Comparison of ENCODE assay signal across 19 mouse cellular contexts in genomic region chr10:9014810-9015505, GRCm38 (mm10).
DNase-seq lines count a peak whose midpoint lies in the region; ATAC-seq and TF ChIP-seq lines count a peak whose summit lies in the region.
"Had no signal": no experiment of that assay in that cellular context is flagged by ENCODE, and none has a peak within 500 bp of the region (broad histone marks: within the 10 kb centered on the region; RNA-seq: fewer than 3 reads in every experiment).

No protein-coding gene starts in this region.

- WGBS in intestine, embryonic 14.5 days = 44% methylated on average over 11 of the region's 11 CpGs
- WGBS in intestine, postnatal 0 days = 55% methylated on average over 11 of the region's 11 CpGs
- WGBS in forebrain, postnatal 0 days = 58% methylated on average over 11 of the region's 11 CpGs
- 46% methylated on average over 11 of the region's 11 CpGs for WGBS in stomach, embryonic 16.5 days
- WGBS in kidney, embryonic 14.5 days = 78% methylated on average over 11 of the region's 11 CpGs

- no peak overlapping the region for H3K4me2 ChIP-seq in intestine, embryonic 14.5 days (ENCODE audit: low read length)
- H3K4me2 ChIP-seq in intestine, postnatal 0 days (replicated peaks; ENCODE audit: low read depth) = no peak overlapping the region
- H3K4me2 ChIP-seq in forebrain, postnatal 0 days (ENCODE audit: low read depth) = no peak overlapping the region
- H3K4me2 ChIP-seq in stomach, embryonic 16.5 days (ENCODE audit: low read depth, low read length) = no peak overlapping the region
- no peak overlapping the region for H3K4me2 ChIP-seq in kidney, embryonic 14.5 days (replicated peaks; ENCODE audit: low read depth, low read length)
- H3K4me2 ChIP-seq: hindbrain, embryonic 15.5 days; liver, embryonic 13.5 days; midbrain, embryonic 11.5 days had no signal

- no peak overlapping the region for H3K4me3 ChIP-seq in intestine, embryonic 14.5 days (ENCODE audit: low read depth, low read length)
- no peak overlapping the region for H3K4me3 ChIP-seq in intestine, postnatal 0 days (ENCODE audit: low read depth, low read length)
- H3K4me3 ChIP-seq in forebrain, postnatal 0 days (ENCODE audit: low read depth, low read length) = no peak overlapping the region
- H3K4me3 ChIP-seq in stomach, embryonic 16.5 days (replicated peaks; ENCODE audit: low read length) = no peak overlapping the region
- H3K4me3 ChIP-seq in kidney, embryonic 14.5 days (ENCODE audit: low read length) = no peak overlapping the region
- H3K4me3 ChIP-seq: erythroblast, embryonic 14.5 days; hindbrain, embryonic 15.5 days; limb, embryonic 10.5 days; liver, embryonic 13.5 days had no signal

- 0 out of 2 replicates have a peak, but pooled peaks have one; percentile 58 for ATAC-seq in intestine, embryonic 14.5 days (replicated peaks; ENCODE audit: low FRiP score, low TSS enrichment, low read depth)
- no peak for ATAC-seq in intestine, postnatal 0 days
- peak; percentile 61 for ATAC-seq in forebrain, postnatal 0 days
- peak; percentile 46; the same call in 1 of the 2 replicates for ATAC-seq in stomach, embryonic 16.5 days (ENCODE audit: insufficient read depth, low FRiP score)
- no peak for ATAC-seq in kidney, embryonic 14.5 days (ENCODE audit: low FRiP score, low TSS enrichment)
- ATAC-seq: CD4-positive, CD25-positive, alpha-beta regulatory T cell, adult 4 months had no signal

- H3K36me3 ChIP-seq in intestine, embryonic 14.5 days (ENCODE audit: control insufficient read depth, insufficient read depth, low read length) = no peaks in the 10 kb centered on the region
- H3K36me3 ChIP-seq in intestine, postnatal 0 days (ENCODE audit: control insufficient read depth, insufficient read depth) = no peaks in the 10 kb centered on the region
- H3K36me3 ChIP-seq in forebrain, postnatal 0 days (ENCODE audit: insufficient read depth) = no peaks in the 10 kb centered on the region
- no peaks in the 10 kb centered on the region for H3K36me3 ChIP-seq in stomach, embryonic 16.5 days (ENCODE audit: control insufficient read depth, insufficient read depth, low read length)
- H3K36me3 ChIP-seq in kidney, embryonic 14.5 days (ENCODE audit: control insufficient read depth, insufficient read depth, low read length) = no peaks in the 10 kb centered on the region
- H3K36me3 ChIP-seq: hindbrain, embryonic 15.5 days; limb, embryonic 10.5 days; liver, embryonic 13.5 days had no signal

- no peak for TF ChIP-seq CTCF in intestine, postnatal 0 days (IDR thresholded peaks at IDR 0.05; ENCODE audit: low read depth)
- TF ChIP-seq CTCF in forebrain, postnatal 0 days (IDR thresholded peaks at IDR 0.05; ENCODE audit: low read depth) = no peak

- H3K9ac ChIP-seq in intestine, embryonic 14.5 days (ENCODE audit: low read length) = no peak overlapping the region
- no peak overlapping the region for H3K9ac ChIP-seq in intestine, postnatal 0 days (ENCODE audit: low read depth, low read length)
- no peak overlapping the region for H3K9ac ChIP-seq in forebrain, postnatal 0 days
- no peak overlapping the region for H3K9ac ChIP-seq in stomach, embryonic 16.5 days (ENCODE audit: low read length)
- no peak overlapping the region for H3K9ac ChIP-seq in kidney, embryonic 14.5 days (ENCODE audit: low read depth, low read length)
- H3K9ac ChIP-seq: hindbrain, embryonic 15.5 days; liver, embryonic 13.5 days had no signal

- H3K4me1 ChIP-seq in intestine, embryonic 14.5 days (replicated peaks; ENCODE audit: control insufficient read depth, insufficient read depth, low read length) = peaks cover 15% of the 10 kb centered on the region
- H3K4me1 ChIP-seq in intestine, postnatal 0 days (replicated peaks; ENCODE audit: control insufficient read depth, insufficient read depth, low read length) = no peaks in the 10 kb centered on the region
- H3K4me1 ChIP-seq in forebrain, postnatal 0 days (ENCODE audit: insufficient read depth) = no peaks in the 10 kb centered on the region
- H3K4me1 ChIP-seq in stomach, embryonic 16.5 days (ENCODE audit: control insufficient read depth, insufficient read depth, low read length) = peaks cover 6% of the 10 kb centered on the region
- H3K4me1 ChIP-seq in kidney, embryonic 14.5 days (ENCODE audit: control insufficient read depth, insufficient read depth, low read length) = no peaks in the 10 kb centered on the region
- H3K4me1 ChIP-seq: limb, embryonic 10.5 days; liver, embryonic 13.5 days had no signal

- no peaks in the 10 kb centered on the region for H3K27me3 ChIP-seq in intestine, embryonic 14.5 days (replicated peaks; ENCODE audit: control insufficient read depth, insufficient read depth, low read length)
- no peaks in the 10 kb centered on the region for H3K27me3 ChIP-seq in intestine, postnatal 0 days (replicated peaks; ENCODE audit: control insufficient read depth, insufficient read depth, low read length)
- H3K27me3 ChIP-seq in forebrain, postnatal 0 days (ENCODE audit: insufficient read depth, low read length) = no peaks in the 10 kb centered on the region
- H3K27me3 ChIP-seq in stomach, embryonic 16.5 days (ENCODE audit: control insufficient read depth, insufficient read depth, low read length) = no peaks in the 10 kb centered on the region
- no peaks in the 10 kb centered on the region for H3K27me3 ChIP-seq in kidney, embryonic 14.5 days (ENCODE audit: control insufficient read depth, insufficient read depth, low read length)
- H3K27me3 ChIP-seq: hindbrain, embryonic 15.5 days; liver, embryonic 13.5 days had no signal

- peak overlapping the region; percentile 84 for H3K27ac ChIP-seq in intestine, embryonic 14.5 days (ENCODE audit: low read depth)
- no peak overlapping the region for H3K27ac ChIP-seq in intestine, postnatal 0 days (ENCODE audit: low read depth, low read length)
- H3K27ac ChIP-seq in forebrain, postnatal 0 days (ENCODE audit: low read depth, low read length) = no peak overlapping the region
- H3K27ac ChIP-seq in stomach, embryonic 16.5 days (ENCODE audit: low read length) = peak overlapping the region; percentile 73
- no peak overlapping the region for H3K27ac ChIP-seq in kidney, embryonic 14.5 days (ENCODE audit: low read depth, low read length)
- H3K27ac ChIP-seq: hindbrain, embryonic 15.5 days; limb, embryonic 10.5 days; liver, embryonic 13.5 days had no signal

- peak; percentile 39 for DNase-seq in intestine, embryonic 14.5 days (ENCODE audit: low spot score)
- DNase-seq in right cerebral cortex, adult 18-20 months = peak; percentile 18
- no peak for DNase-seq in right cerebral cortex, postnatal 10 days (ENCODE audit: low spot score in 2 of 2)
- DNase-seq in forebrain, postnatal 0 days = peak; percentile 43
- no peak for DNase-seq in thymus, adult 18-20 months
- DNase-seq: adrenal gland, adult 8-10 months; cerebellum, adult 9-10 months; embryo, embryonic 11 days; liver, embryonic 13.5 days; right cerebral cortex, postnatal 4 days; thymus, postnatal 36 days had no signal

- no peaks in the 10 kb centered on the region for H3K9me3 ChIP-seq in intestine, embryonic 14.5 days (ENCODE audit: control insufficient read depth, low read length)
- H3K9me3 ChIP-seq in intestine, postnatal 0 days (ENCODE audit: control insufficient read depth) = no peaks in the 10 kb centered on the region
- H3K9me3 ChIP-seq in forebrain, postnatal 0 days (ENCODE audit: low read length) = no peaks in the 10 kb centered on the region
- no peaks in the 10 kb centered on the region for H3K9me3 ChIP-seq in stomach, embryonic 16.5 days (replicated peaks; ENCODE audit: control insufficient read depth, low read length)
- no peaks in the 10 kb centered on the region for H3K9me3 ChIP-seq in kidney, embryonic 14.5 days (ENCODE audit: control insufficient read depth, low read length)
- H3K9me3 ChIP-seq: hindbrain, embryonic 15.5 days; limb, embryonic 10.5 days; liver, embryonic 13.5 days had no signal

Comparison
In these comparisons a context has a peak if more than half of its experiments do, and no peak if none do; other contexts are left out.
1. ATAC-seq: peak in intestine, embryonic 14.5 days (single experiment), forebrain, postnatal 0 days (single experiment) and stomach, embryonic 16.5 days (single experiment); none in intestine, postnatal 0 days (single experiment) and kidney, embryonic 14.5 days (single experiment).
2. DNase-seq: peak in intestine, embryonic 14.5 days (single experiment), right cerebral cortex, adult 18-20 months (single experiment) and forebrain, postnatal 0 days (single experiment); none in right cerebral cortex, postnatal 10 days (0 of 2) and thymus, adult 18-20 months (0 of 2).
3. H3K27ac ChIP-seq: peak in intestine, embryonic 14.5 days (single experiment) and stomach, embryonic 16.5 days (single experiment); none in intestine, postnatal 0 days (single experiment), forebrain, postnatal 0 days (single experiment) and kidney, embryonic 14.5 days (single experiment).